Mouse (Mus musculus) gastrocnemius, adult 8-10 months (tissue): ENCODE data around the gene Tyro3. TPM values are rescaled to one million over a fixed set of nuclear protein-coding genes. Genes with fewer than 3 reads are reported as not detected.
A peak's percentile ranks its signal among the peaks of the same experiment; 100 is the strongest.

Experiments
- DNase-seq, 2 experiments: peaks; one replicate each; pipeline ENCODE4 v3.0.0; 2022; ENCODE audit warnings: low spot score in 2 of 2
- total RNA-seq, 4 experiments: library from RNA; stranded (reverse); gene quantifications; 2 replicates each; pipeline ENCODE4 v1.2.4; 2022

Tyro3 gene
- total RNA-seq, 4 experiments from 2014 or later = 0.29 to 0.74 (median 0.46) TPM

GRCm38 (mm10) chr2:119804275-119804628 lies 6.7 kb downstream of the Tyro3 start:
- no peak for DNase-seq

- DNase-seq = no peak
Measured at GRCm38 (mm10) chr2:119804776-119805175, 7.2 kb downstream of the Tyro3 start.

GRCm38 (mm10) chr2:119805536-119805935 lies 8.0 kb downstream of the Tyro3 start:
- no peak for DNase-seq

GRCm38 (mm10) chr2:119808438-119808837 lies 10.9 kb downstream of the Tyro3 start:
- no peak for DNase-seq

- DNase-seq = no peak
Measured at GRCm38 (mm10) chr2:119808881-119809280, 11.3 kb downstream of the Tyro3 start.

- no peak for DNase-seq
Measured at GRCm38 (mm10) chr2:119810890-119811289, 13.4 kb downstream of the Tyro3 start.

GRCm38 (mm10) chr2:119811490-119812146 lies 14.1 kb downstream of the Tyro3 start:
- DNase-seq = no peak

- DNase-seq = peak in 1 of 2 experiments; percentile 15
Measured at GRCm38 (mm10) chr2:119814376-119814933, 16.9 kb downstream of the Tyro3 start.

- DNase-seq = no peak
Measured at GRCm38 (mm10) chr2:119816611-119817010, 19.1 kb downstream of the Tyro3 start.

GRCm38 (mm10) chr2:119817047-119817446 lies 19.5 kb downstream of the Tyro3 start:
- DNase-seq = no peak

GRCm38 (mm10) chr2:119818668-119819272 lies 21.2 kb downstream of the Tyro3 start:
- no peak for DNase-seq

- no peak for DNase-seq
Measured at GRCm38 (mm10) chr2:119821136-119821535, 23.6 kb downstream of the Tyro3 start.

- no peak for DNase-seq
Measured at GRCm38 (mm10) chr2:119830579-119830978, 33.0 kb downstream of the Tyro3 start.

GRCm38 (mm10) chr2:119834231-119834630 lies 36.7 kb downstream of the Tyro3 start:
- no peak for DNase-seq

GRCm38 (mm10) chr2:119837616-119838015 lies 40.1 kb downstream of the Tyro3 start:
- no peak for DNase-seq

GRCm38 (mm10) chr2:119838363-119839156 lies 41.0 kb downstream of the Tyro3 start:
- no peak for DNase-seq

- DNase-seq = no peak
Measured at GRCm38 (mm10) chr2:119840008-119840407, 42.5 kb downstream of the Tyro3 start.

GRCm38 (mm10) chr2:119842000-119842399 lies 44.5 kb downstream of the Tyro3 start:
- DNase-seq = no peak

- DNase-seq = no peak
Measured at GRCm38 (mm10) chr2:119843526-119843925, 46.0 kb downstream of the Tyro3 start.

- no peak for DNase-seq
Measured at GRCm38 (mm10) chr2:119845882-119846546, 48.5 kb downstream of the Tyro3 start.

GRCm38 (mm10) chr2:119846929-119847328 lies 49.4 kb downstream of the Tyro3 start:
- peak; percentile 11 to 24 for DNase-seq

GRCm38 (mm10) chr2:119853811-119854210 lies 56.3 kb downstream of the Tyro3 start:
- no peak for DNase-seq
